Mouse (Mus musculus): ENCODE results near the gene Ms4a3. TPM values are rescaled to one million over a fixed set of nuclear protein-coding genes. Genes with fewer than 3 reads are reported as not detected.

Ms4a3 gene
- not detected for polyA plus RNA-seq (2015; fragmentation: Illumina TruSeq; extraction: RNeasy Lipid Tissue Mini Kit (QIAGEN cat#74804); ENCODE audit: insufficient read depth, low read depth, low replicate concordance)

GRCm38 (mm10) chr19:11640732-11641131 lies at the start of gene Ms4a3:
Gene Ms4a3, minus strand, starts transcription at chr19:11640851.

GRCm38 (mm10) chr19:11660459-11660858 lies 19.8 kb upstream of the Ms4a3 start, which contains the start of gene Oosp2:
Gene Oosp2, minus strand, starts transcription at chr19:11660559.

DNA sequence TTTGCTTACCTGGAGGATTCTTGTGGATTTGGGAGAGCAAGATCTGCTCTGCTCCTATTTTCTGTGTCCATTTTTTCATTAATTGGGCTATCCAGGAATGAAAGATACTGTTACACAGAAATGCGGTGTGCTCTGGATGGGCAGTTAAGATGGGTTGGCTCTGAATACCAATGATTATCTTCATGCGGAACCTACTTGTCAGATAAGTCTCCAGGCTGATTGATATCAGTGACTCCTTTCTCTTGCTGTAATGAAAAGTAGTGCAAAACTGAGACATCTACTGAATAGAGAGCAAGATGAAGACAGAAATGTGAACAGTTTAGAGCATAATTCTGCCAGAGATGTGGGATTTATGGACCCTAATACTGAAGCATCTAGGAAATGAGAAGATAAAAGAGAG lies 17.1 kb downstream of the Ms4a3 start, which contains the start of gene Ms4a2:
Ms4a2 (minus strand) TSS at position 169 of the 400 bp plus-strand sequence.

DNA sequence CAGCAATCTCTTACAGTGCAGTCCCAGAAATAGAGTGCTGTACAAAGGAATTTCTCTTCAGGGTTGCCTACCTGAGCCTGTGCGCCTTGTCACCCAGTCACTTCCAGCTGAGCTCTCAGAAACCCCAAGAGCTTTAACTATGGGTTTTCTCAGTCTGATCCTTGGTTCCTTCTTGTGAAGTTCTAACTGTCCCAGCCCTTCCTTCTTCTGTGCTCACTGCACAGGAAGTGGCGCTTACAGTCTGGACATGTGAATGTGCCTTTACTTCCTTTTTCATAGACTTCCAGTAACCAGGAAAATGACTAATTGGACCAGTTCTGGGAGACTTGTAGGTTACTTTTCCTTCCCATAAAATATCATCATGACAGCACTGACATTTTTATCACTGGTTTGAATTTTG lies 36.0 kb downstream of the Ms4a3 start, which contains the start of gene Ms4a6d:
Ms4a6d (minus strand) TSS at position 247 of the 400 bp plus-strand sequence.

Other genes with a start within 250 kb of the Ms4a3 start
- not detected for gene Ms4a4c, start 236.1 kb downstream of the Ms4a3 start, polyA plus RNA-seq (2015; fragmentation: Illumina TruSeq; extraction: RNeasy Lipid Tissue Mini Kit (QIAGEN cat#74804); ENCODE audit: insufficient read depth, low read depth, low replicate concordance)
- gene Ms4a4b, start 197.3 kb downstream of the Ms4a3 start, polyA plus RNA-seq (2015; fragmentation: Illumina TruSeq; extraction: RNeasy Lipid Tissue Mini Kit (QIAGEN cat#74804); ENCODE audit: insufficient read depth, low read depth, low replicate concordance): not detected
- gene Ms4a6c, start 171.5 kb downstream of the Ms4a3 start, polyA plus RNA-seq (2015; fragmentation: Illumina TruSeq; extraction: RNeasy Lipid Tissue Mini Kit (QIAGEN cat#74804); ENCODE audit: insufficient read depth, low read depth, low replicate concordance): 3.3 TPM
- not detected for gene Gm8369, start 154.9 kb downstream of the Ms4a3 start, polyA plus RNA-seq (2015; fragmentation: Illumina TruSeq; extraction: RNeasy Lipid Tissue Mini Kit (QIAGEN cat#74804); ENCODE audit: insufficient read depth, low read depth, low replicate concordance)
- gene Ms4a6b, start 124.3 kb downstream of the Ms4a3 start, polyA plus RNA-seq (2015; fragmentation: Illumina TruSeq; extraction: RNeasy Lipid Tissue Mini Kit (QIAGEN cat#74804); ENCODE audit: insufficient read depth, low read depth, low replicate concordance): 3.0 TPM
- 8.9 TPM for gene Ms4a4d, start 104.0 kb downstream of the Ms4a3 start, polyA plus RNA-seq (2015; fragmentation: Illumina TruSeq; extraction: RNeasy Lipid Tissue Mini Kit (QIAGEN cat#74804); ENCODE audit: insufficient read depth, low read depth, low replicate concordance)
- 2.2 TPM for gene Ms4a6d, start 36.0 kb downstream of the Ms4a3 start, polyA plus RNA-seq (2015; fragmentation: Illumina TruSeq; extraction: RNeasy Lipid Tissue Mini Kit (QIAGEN cat#74804); ENCODE audit: insufficient read depth, low read depth, low replicate concordance)
- not detected for gene Ms4a2, start 17.1 kb downstream of the Ms4a3 start, polyA plus RNA-seq (2015; fragmentation: Illumina TruSeq; extraction: RNeasy Lipid Tissue Mini Kit (QIAGEN cat#74804); ENCODE audit: insufficient read depth, low read depth, low replicate concordance)
- not detected for gene Oosp2, start 19.7 kb upstream of the Ms4a3 start, polyA plus RNA-seq (2015; fragmentation: Illumina TruSeq; extraction: RNeasy Lipid Tissue Mini Kit (QIAGEN cat#74804); ENCODE audit: insufficient read depth, low read depth, low replicate concordance)
- not detected for gene Oosp1, start 50.3 kb upstream of the Ms4a3 start, polyA plus RNA-seq (2015; fragmentation: Illumina TruSeq; extraction: RNeasy Lipid Tissue Mini Kit (QIAGEN cat#74804); ENCODE audit: insufficient read depth, low read depth, low replicate concordance)
- not detected for gene Oosp3, start 56.2 kb upstream of the Ms4a3 start, polyA plus RNA-seq (2015; fragmentation: Illumina TruSeq; extraction: RNeasy Lipid Tissue Mini Kit (QIAGEN cat#74804); ENCODE audit: insufficient read depth, low read depth, low replicate concordance)
- not detected for gene Gif, start 106.7 kb upstream of the Ms4a3 start, polyA plus RNA-seq (2015; fragmentation: Illumina TruSeq; extraction: RNeasy Lipid Tissue Mini Kit (QIAGEN cat#74804); ENCODE audit: insufficient read depth, low read depth, low replicate concordance)
- gene Mrpl16, start 129.5 kb upstream of the Ms4a3 start, polyA plus RNA-seq (2015; fragmentation: Illumina TruSeq; extraction: RNeasy Lipid Tissue Mini Kit (QIAGEN cat#74804); ENCODE audit: insufficient read depth, low read depth, low replicate concordance): 6.5 TPM
- gene Stx3, start 178.6 kb upstream of the Ms4a3 start, polyA plus RNA-seq (2015; fragmentation: Illumina TruSeq; extraction: RNeasy Lipid Tissue Mini Kit (QIAGEN cat#74804); ENCODE audit: insufficient read depth, low read depth, low replicate concordance): 4.8 TPM
- gene Olfr1417, start 198.4 kb upstream of the Ms4a3 start, polyA plus RNA-seq (2015; fragmentation: Illumina TruSeq; extraction: RNeasy Lipid Tissue Mini Kit (QIAGEN cat#74804); ENCODE audit: insufficient read depth, low read depth, low replicate concordance): not detected
- gene Olfr1418, start 220.2 kb upstream of the Ms4a3 start, polyA plus RNA-seq (2015; fragmentation: Illumina TruSeq; extraction: RNeasy Lipid Tissue Mini Kit (QIAGEN cat#74804); ENCODE audit: insufficient read depth, low read depth, low replicate concordance): not detected
- not detected for gene Olfr1419, start 234.3 kb upstream of the Ms4a3 start, polyA plus RNA-seq (2015; fragmentation: Illumina TruSeq; extraction: RNeasy Lipid Tissue Mini Kit (QIAGEN cat#74804); ENCODE audit: insufficient read depth, low read depth, low replicate concordance)
- not detected for gene Olfr1420, start 245.7 kb upstream of the Ms4a3 start, polyA plus RNA-seq (2015; fragmentation: Illumina TruSeq; extraction: RNeasy Lipid Tissue Mini Kit (QIAGEN cat#74804); ENCODE audit: insufficient read depth, low read depth, low replicate concordance)

Measured in pancreas, adult 10 weeks (tissue).